Mouse (Mus musculus) neural tube, embryonic 14.5 days (tissue): Measurements from ENCODE around the gene Rab37. TPM values are rescaled to one million over a fixed set of nuclear protein-coding genes. Genes with fewer than 3 reads are reported as not detected.

ENCODE experiments used
- ATAC-seq: fragments of 200-750 bp; cut with Nextera tagmentation; 2 replicates; pipeline ENCODE4 v1.8.0; 2017; ENCODE audit warnings: low read depth, mild to moderate bottlenecking, moderate TSS enrichment, moderate library complexity
- H3K27ac ChIP-seq: fragments of 300-500 bp; sonication (generic); 2 replicates; pipeline ENCODE4 v1.5.1; 2014; ENCODE audit warnings: low read depth, mild to moderate bottlenecking, control low read depth, low read length, moderate library complexity, mixed read lengths
- H3K27me3 ChIP-seq: fragments of 300-500 bp; sonication (generic); 2 replicates; pipeline ENCODE4 v1.6.1; 2014; ENCODE audit warnings: low read length; ENCODE audit not compliant: control insufficient read depth, insufficient read depth
- H3K36me3 ChIP-seq: fragments of 300-500 bp; sonication (generic); 2 replicates; pipeline ENCODE4 v1.6.1; 2014; ENCODE audit warnings: low read length, mixed read lengths; ENCODE audit not compliant: control insufficient read depth, insufficient read depth
- H3K4me1 ChIP-seq: fragments of 300-500 bp; sonication (generic); 2 replicates; pipeline ENCODE4 v1.6.1; 2014; ENCODE audit warnings: low read length; ENCODE audit not compliant: control insufficient read depth, insufficient read depth
- H3K4me2 ChIP-seq: fragments of 300-500 bp; sonication (generic); 2 replicates; pipeline ENCODE4 v1.6.1; 2014; ENCODE audit warnings: mild to moderate bottlenecking, low read depth, low read length, control low read depth
- H3K4me3 ChIP-seq: fragments of 300-500 bp; sonication (generic); 2 replicates; pipeline ENCODE4 v1.5.1; 2014; ENCODE audit warnings: low read depth, low read length, control low read depth, mixed read lengths
- H3K9ac ChIP-seq: fragments of 300-500 bp; sonication (generic); replicated peaks from 2 replicates; pipeline ENCODE4 v1.6.1; 2014; ENCODE audit warnings: low read depth, mild to moderate bottlenecking, control low read depth, low read length, mixed read lengths
- H3K9me3 ChIP-seq: fragments of 300-500 bp; sonication (generic); 2 replicates; pipeline ENCODE4 v1.6.1; 2016; ENCODE audit warnings: low read length; ENCODE audit not compliant: control insufficient read depth
- WGBS: fragments of 180-500 bp; shearing (Covaris S2); extraction: QIAGEN DNeasy Blood & Tissue Kit; methylation state at CpG from one replicate; pipeline ENCODE4 v1.1.7; 2014; 5-methylcytosine and 5-hydroxymethylcytosine counted together
- polyA plus RNA-seq: library from polyadenylated mRNA; unstranded; fragments of >200 nt; fragmentation: Nextera tagmentation; extraction: Ambion mirVana; gene quantifications from 2 replicates; pipeline ENCODE4 v1.2.1, GENCODE M21; 2014

Gene Rab37
- polyA plus RNA-seq, 1 experiment from 2014 or later: 0.25 TPM

DNA sequence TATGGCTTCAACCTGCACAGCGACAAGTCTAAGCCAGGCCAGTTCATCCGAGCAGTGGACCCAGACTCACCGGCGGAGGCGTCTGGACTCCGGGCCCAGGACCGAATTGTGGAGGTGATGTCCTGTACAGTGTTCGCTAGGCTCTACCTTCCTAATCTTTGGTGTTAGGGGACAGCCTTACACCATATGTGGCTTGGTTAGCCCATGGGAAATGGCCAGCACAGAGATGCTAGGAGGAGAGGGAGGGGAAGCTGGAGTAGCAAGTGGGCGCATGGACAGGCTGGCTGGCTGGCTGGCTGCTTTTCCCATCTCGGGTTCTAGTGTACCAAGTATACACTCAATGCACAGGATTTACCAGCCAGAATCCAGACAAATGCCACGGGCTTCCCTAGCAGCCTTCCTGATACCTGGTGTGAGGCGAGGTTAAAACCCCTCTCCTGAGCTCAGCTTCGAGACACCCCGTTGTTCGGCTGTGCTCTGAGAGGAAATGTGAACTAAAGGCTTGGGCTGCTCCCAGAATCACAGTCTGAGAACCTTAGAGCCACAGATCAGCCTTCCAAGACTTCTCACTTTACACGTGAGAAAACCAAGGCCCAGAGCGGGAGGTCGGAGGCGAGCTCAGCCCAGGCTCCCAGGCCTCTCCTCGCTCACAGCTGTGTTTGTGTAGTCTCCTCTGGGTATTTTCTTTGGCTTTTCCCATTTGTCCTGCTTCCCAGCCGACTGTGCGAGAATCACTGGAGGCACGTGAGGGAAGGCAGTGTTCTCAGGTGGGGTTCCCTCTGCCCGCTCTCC, 85.4 kb downstream of the Rab37 start:
- no peak for ATAC-seq
- no peak overlapping the region for H3K27ac ChIP-seq
- no peaks in the 10 kb centered on the region for H3K27me3 ChIP-seq
- WGBS: 76% methylated on average over 24 of the region's 24 CpGs
- H3K4me2 ChIP-seq: no peak overlapping the region
- H3K4me1 ChIP-seq: peaks cover 19% of the 10 kb centered on the region
- H3K36me3 ChIP-seq: no peaks in the 10 kb centered on the region
- no peak overlapping the region for H3K9ac ChIP-seq
- no peak overlapping the region for H3K4me3 ChIP-seq
- no peaks in the 10 kb centered on the region for H3K9me3 ChIP-seq

DNA sequence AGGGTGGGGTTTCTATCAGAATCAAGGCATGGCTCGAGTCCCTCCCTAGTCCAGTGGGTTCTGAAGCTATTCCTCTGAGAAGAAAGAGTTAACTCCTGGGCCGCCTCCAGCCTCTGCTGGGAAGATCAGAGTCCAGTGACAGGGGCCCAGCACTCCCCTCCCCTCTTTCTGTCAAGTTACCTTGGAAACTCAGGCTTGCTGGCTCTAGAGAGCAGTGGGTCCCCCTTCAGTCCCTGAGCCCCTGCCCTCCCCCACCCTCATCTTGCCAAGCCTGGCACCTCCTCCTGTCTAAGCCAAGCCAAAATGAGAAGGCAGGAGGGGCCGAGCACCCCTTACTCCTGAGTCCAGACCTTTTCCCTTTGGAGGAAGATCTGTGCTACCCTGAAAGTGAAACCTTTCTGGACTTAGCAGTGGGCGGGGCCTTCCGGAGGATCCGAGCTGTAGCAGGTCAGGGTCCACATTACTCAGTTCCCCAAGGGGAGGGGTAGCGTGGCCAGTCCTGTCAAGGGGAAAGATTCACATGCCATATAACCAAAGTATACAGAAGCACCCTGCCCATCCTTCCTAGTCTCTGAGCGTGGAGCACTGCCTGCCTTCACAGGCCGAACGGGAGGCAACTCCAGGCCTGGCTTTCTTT, 86.4 kb downstream of the Rab37 start:
- H3K27me3 ChIP-seq: no peaks in the 10 kb centered on the region
- no peak overlapping the region for H3K4me3 ChIP-seq
- no peaks in the 10 kb centered on the region for H3K9me3 ChIP-seq
- 43% methylated on average over 10 of the region's 10 CpGs for WGBS
- H3K36me3 ChIP-seq: no peaks in the 10 kb centered on the region
- ATAC-seq: peak; percentile 69
- no peak overlapping the region for H3K4me2 ChIP-seq
- H3K27ac ChIP-seq: peak overlapping the region; percentile 28; the same call in 1 of the 2 replicates
- peaks cover 10% of the 10 kb centered on the region; the same call in 1 of the 2 replicates for H3K4me1 ChIP-seq
- H3K9ac ChIP-seq: no peak overlapping the region

DNA sequence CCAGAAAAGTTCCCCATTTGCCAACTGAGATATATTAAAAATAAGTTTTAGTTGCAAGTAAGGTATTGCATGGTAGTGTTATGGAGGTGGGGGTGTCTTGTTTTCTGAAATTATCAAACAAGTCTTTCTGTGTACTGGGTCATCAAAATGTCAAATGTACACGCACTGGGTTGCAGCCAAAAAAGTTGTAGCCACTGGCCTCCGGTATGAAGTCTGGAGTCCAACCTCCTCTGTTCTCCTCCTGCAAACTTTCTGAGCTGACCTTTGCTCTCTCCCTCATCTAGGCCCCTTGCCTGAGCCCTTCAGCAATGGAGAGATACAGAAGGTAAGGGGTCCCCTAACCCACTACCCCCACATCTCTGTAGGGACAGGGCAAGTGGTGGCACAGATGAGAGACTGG, 87.5 kb downstream of the Rab37 start:
- 78% methylated on average over 2 of the region's 2 CpGs for WGBS
- H3K4me2 ChIP-seq: no peak overlapping the region
- no peaks in the 10 kb centered on the region for H3K27me3 ChIP-seq
- H3K9ac ChIP-seq: no peak overlapping the region
- H3K36me3 ChIP-seq: no peaks in the 10 kb centered on the region
- no peaks in the 10 kb centered on the region for H3K9me3 ChIP-seq
- ATAC-seq: 0 out of 2 replicates have a peak, but pooled peaks have one; percentile 15
- H3K27ac ChIP-seq: no peak overlapping the region; the same call in 1 of the 2 replicates
- H3K4me1 ChIP-seq: peaks cover 7% of the 10 kb centered on the region; the same call in 1 of the 2 replicates
- no peak overlapping the region for H3K4me3 ChIP-seq

DNA sequence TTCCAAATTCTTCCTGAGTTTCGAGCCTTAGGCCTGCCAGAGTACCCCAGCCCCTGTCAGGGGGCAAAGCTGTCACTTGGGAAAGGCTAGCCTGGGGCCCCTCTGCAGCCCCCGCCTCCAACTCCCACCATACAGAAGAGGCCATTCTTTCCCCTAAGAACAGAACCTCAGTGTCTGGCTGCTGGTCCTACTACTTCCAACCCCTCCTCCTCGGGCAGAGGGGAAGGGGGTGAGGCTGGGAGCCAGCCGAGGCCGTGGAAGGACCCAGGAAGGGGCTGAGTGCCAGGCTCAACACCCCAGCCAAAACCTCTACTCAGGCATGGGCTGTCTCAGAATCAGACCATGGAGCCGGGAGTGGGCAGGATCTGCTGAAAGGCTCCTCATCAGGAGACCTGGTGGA, 88.0 kb downstream of the Rab37 start:
- H3K9ac ChIP-seq: no peak overlapping the region
- H3K36me3 ChIP-seq: no peaks in the 10 kb centered on the region
- 70% methylated on average over 6 of the region's 6 CpGs for WGBS
- peaks cover 7% of the 10 kb centered on the region; the same call in 1 of the 2 replicates for H3K4me1 ChIP-seq
- H3K27ac ChIP-seq: peak overlapping the region; percentile 35; the same call in 1 of the 2 replicates
- H3K4me3 ChIP-seq: no peak overlapping the region
- H3K27me3 ChIP-seq: no peaks in the 10 kb centered on the region
- no peaks in the 10 kb centered on the region for H3K9me3 ChIP-seq
- H3K4me2 ChIP-seq: no peak overlapping the region
- ATAC-seq: peak; percentile 44; the same call in 1 of the 2 replicates

DNA sequence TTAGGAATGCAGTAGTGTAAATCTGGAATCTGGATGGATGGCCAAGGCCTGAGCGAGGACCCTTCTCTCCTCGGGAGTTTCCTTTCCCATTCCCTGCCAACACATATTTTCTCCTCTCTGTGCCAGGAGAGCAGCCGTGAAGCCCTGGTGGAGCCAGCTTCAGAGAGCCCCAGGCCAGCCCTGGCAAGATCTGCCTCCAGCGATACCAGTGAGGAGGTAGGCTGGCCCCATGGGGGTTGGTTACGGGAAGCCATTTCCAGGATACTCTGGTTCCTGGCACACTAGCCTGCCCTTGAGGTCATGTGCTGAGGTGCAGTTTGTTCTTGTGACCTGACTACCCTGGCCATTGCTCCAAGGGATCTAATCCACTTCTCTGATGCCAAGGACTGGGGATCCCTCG, 88.7 kb downstream of the Rab37 start:
- H3K4me3 ChIP-seq: no peak overlapping the region
- H3K4me2 ChIP-seq: no peak overlapping the region
- no peaks in the 10 kb centered on the region for H3K9me3 ChIP-seq
- peaks cover under 1% of the 10 kb centered on the region; the same call in 1 of the 2 replicates for H3K4me1 ChIP-seq
- WGBS: 82% methylated on average over 6 of the region's 6 CpGs
- no peak overlapping the region for H3K9ac ChIP-seq
- no peak overlapping the region; the same call in 1 of the 2 replicates for H3K27ac ChIP-seq
- ATAC-seq: no peak
- no peaks in the 10 kb centered on the region for H3K36me3 ChIP-seq
- H3K27me3 ChIP-seq: no peaks in the 10 kb centered on the region

DNA sequence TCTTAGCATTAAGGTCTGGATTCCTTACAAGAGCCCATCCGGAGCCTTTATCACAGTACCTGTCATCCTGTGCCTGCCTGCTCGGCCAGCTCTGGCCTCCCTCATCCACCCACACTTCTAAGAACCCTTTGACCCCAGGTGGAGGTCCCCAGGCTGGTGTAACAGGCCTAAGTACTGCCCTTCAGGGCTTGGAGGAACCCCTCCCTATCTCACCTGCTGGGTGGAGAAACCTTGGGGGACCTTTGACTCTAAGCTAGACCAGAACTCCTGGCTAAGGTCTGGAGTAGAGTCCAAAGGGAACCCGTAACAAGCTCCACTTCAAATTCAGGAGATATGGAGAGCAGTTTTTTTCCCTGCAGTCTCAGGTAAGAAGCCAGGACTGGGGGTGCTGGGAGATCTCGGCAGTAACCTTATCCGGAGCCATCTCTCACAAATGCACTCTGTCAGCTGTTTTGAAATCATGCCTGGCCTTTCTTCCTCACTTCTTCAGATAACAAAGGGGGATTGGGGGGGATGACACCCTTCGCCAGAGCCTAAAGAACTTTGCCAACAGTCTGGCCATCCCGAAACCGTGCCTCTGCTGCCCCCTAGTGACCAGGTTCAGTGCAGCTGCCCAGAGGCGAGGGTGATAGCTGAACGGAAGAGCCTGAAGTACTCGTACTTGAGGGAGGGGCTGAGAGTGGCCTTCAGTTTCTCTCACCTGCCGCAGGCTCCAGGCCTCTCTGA, 90.8 kb downstream of the Rab37 start:
- no peaks in the 10 kb centered on the region for H3K9me3 ChIP-seq
- no peak overlapping the region for H3K27ac ChIP-seq
- WGBS: 28% methylated on average over 12 of the region's 12 CpGs
- H3K36me3 ChIP-seq: no peaks in the 10 kb centered on the region
- H3K4me3 ChIP-seq: no peak overlapping the region
- H3K4me1 ChIP-seq: peaks cover 3% of the 10 kb centered on the region; the same call in 1 of the 2 replicates
- no peak for ATAC-seq
- no peak overlapping the region for H3K4me2 ChIP-seq
- H3K9ac ChIP-seq: no peak overlapping the region
- H3K27me3 ChIP-seq: no peaks in the 10 kb centered on the region

DNA sequence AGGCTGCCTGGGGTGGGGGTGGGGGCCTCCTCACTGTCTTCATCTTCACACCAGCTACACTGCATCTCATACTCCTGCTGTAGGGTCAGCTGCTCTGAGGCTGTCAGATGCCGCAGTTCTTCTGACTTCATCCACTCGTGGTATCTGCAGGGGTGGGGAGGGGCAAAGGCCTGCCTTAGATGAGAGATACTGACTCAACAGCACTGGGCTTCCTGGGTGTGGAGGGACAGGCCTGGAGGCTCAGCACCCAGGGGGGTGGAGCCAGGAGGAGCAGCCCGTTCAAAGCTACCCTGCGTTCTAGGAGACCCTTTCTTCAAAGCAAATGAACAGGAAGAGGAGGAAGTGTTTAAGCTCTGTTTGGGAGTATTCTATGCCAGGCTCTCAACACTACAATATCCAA, 93.7 kb downstream of the Rab37 start:
- no peak overlapping the region for H3K4me3 ChIP-seq
- 58% methylated on average over 4 of the region's 4 CpGs for WGBS
- no peak overlapping the region for H3K27ac ChIP-seq
- ATAC-seq: no peak
- H3K4me2 ChIP-seq: no peak overlapping the region
- H3K9ac ChIP-seq: no peak overlapping the region
- no peaks in the 10 kb centered on the region for H3K36me3 ChIP-seq
- H3K9me3 ChIP-seq: no peaks in the 10 kb centered on the region
- no peaks in the 10 kb centered on the region for H3K27me3 ChIP-seq
- peaks cover 10% of the 10 kb centered on the region for H3K4me1 ChIP-seq

DNA sequence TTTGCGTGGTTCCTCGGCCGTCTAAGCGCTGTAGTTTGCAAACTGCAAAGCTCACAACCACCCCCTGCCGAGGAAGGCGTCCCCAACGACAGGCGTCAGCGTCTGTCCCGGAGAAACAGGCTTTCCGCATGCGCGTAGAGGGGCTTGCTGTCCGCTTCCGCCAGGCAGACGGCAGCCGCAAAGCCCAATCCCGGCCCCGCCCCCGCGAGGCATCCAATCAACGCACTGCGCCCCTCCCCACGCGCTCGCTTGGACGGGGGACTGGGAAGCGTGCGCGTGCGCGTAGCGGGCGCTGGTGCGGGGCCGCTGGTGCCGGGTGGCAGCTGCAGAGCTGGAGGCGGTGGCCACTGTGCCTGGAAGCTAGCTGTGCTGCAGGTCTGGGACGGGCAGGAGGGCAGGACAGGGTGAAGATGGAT, 96.0 kb downstream of the Rab37 start, which contains the start of gene Tmem104:
Tmem104 (plus strand) TSS at position 264 of the 416 bp plus-strand sequence.
- no peaks in the 10 kb centered on the region for H3K36me3 ChIP-seq
- peak within 1 kb of the TSS; percentile 95 for H3K4me2 ChIP-seq
- peaks cover 10% of the 10 kb centered on the region for H3K4me1 ChIP-seq
- peak; percentile 95 for ATAC-seq
- H3K9me3 ChIP-seq: no peaks in the 10 kb centered on the region
- H3K27ac ChIP-seq: peak within 1 kb of the TSS; percentile 81
- peak within 1 kb of the TSS; percentile 60 for H3K4me3 ChIP-seq
- no peaks in the 10 kb centered on the region for H3K27me3 ChIP-seq
- under 1% methylated on average over 39 of the region's 39 CpGs for WGBS
- peak within 1 kb of the TSS; percentile 72 for H3K9ac ChIP-seq
